Mouse (Mus musculus): ENCODE results near the gene Mc1r.

- TF ChIP-seq HCFC1 (IDR thresholded peaks at IDR 0.05; ENCODE audit: low read depth, low read length): no peak
- TF ChIP-seq RCOR1 (conservative IDR thresholded peaks at IDR 0.05; ENCODE audit: low read depth, low read length): no peak
- TF ChIP-seq POLR2A (IDR thresholded peaks at IDR 0.05; ENCODE audit: low read depth, low read length): no peak
- TF ChIP-seq IRF4 (IDR thresholded peaks at IDR 0.05; ENCODE audit: low read depth, low read length): 0 out of 2 replicates have a peak, but pooled peaks have one; percentile 51
- TF ChIP-seq EP300 (IDR thresholded peaks at IDR 0.05; ENCODE audit: low read length): no peak
- TF ChIP-seq USF1 (IDR thresholded peaks at IDR 0.05; ENCODE audit: low read depth, low read length): peak; percentile 58
- no peak for TF ChIP-seq UBTF (IDR thresholded peaks at IDR 0.05; ENCODE audit: low read depth, low read length)
- peak; percentile 84 to 89 for TF ChIP-seq CTCF (conservative IDR thresholded peaks at IDR 0.05 in 1 of 2, IDR thresholded peaks at IDR 0.05 in 1 of 2; ENCODE audit: low read depth in 2 of 2, low read length in 2 of 2)
- peak; percentile 18; the same call in 1 of the 2 replicates for TF ChIP-seq USF2 (conservative IDR thresholded peaks at IDR 0.05; ENCODE audit: low read depth, low read length)
Measured at GRCm38 (mm10) chr8:123406786-123407185, at the start of gene Mc1r.
